Mouse (Mus musculus): ENCODE measurements around the gene Lrrc58. TPM values are rescaled to one million over a fixed set of nuclear protein-coding genes. Genes with fewer than 3 reads are reported as not detected.
A peak's percentile ranks its signal among the peaks of the same experiment; 100 is the strongest.

Lrrc58 gene
- polyA plus RNA-seq, 1 experiment from 2014 or later: 66.7 TPM

DNA sequence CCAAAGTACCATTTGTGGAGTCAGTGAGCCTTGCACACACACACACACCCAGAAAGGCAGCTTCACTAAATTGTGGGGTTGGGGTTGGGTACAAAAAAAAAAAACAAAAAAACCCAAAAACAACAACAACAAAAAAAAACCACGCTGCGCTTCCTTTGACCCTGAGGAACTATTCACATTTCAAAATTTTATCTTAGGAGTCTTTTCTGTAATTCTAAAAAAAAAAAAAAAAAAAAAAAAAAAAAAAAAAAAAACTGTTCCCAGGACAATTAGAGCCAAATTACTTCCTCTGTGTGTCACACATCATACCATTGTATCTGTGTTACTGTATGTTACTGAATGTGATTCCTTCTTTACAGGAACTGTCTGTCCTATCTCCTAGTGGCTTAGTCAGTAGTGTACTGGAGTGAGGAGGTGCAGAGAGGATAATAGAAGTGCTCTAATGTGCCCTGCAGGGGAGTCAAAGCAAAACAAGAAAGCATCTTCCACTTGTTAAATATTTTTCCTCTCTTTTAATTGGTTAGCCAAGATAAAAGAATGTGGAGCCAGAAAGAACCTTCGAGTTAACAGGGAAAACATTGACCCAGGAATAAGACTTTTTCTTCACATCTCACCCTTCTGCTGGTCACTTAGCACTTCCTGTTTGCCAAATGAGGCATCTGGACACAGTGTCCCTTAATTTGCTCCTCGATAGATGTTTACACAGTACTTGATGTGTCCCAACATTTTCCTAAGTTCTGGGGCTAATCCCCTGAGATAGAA, 1.5 kb downstream of the Lrrc58 start:
- Histone ChIP-seq H3K4me1 (replicated peaks) (peaks cover 19% of the 10 kb centered on the region), H3K27me3 (no peaks in the 10 kb centered on the region), H3K9me3 (no peaks in the 10 kb centered on the region), H3K4me2 (peak overlapping the region; percentile 61), H3K9ac (replicated peaks) (peak overlapping the region; percentile 99), H3K27ac (peak overlapping the region; percentile 99; the same call in 1 of the 2 replicates), H3K36me3 (peaks cover 13% of the 10 kb centered on the region), H3K4me3 (replicated peaks) (peak overlapping the region; percentile 98)
- no peak for ATAC-seq (ENCODE audit: insufficient number of reproducible peaks, insufficient read depth, low FRiP score, low TSS enrichment, low read depth)
- 33% methylated on average over 4 of the region's 4 CpGs for WGBS

DNA sequence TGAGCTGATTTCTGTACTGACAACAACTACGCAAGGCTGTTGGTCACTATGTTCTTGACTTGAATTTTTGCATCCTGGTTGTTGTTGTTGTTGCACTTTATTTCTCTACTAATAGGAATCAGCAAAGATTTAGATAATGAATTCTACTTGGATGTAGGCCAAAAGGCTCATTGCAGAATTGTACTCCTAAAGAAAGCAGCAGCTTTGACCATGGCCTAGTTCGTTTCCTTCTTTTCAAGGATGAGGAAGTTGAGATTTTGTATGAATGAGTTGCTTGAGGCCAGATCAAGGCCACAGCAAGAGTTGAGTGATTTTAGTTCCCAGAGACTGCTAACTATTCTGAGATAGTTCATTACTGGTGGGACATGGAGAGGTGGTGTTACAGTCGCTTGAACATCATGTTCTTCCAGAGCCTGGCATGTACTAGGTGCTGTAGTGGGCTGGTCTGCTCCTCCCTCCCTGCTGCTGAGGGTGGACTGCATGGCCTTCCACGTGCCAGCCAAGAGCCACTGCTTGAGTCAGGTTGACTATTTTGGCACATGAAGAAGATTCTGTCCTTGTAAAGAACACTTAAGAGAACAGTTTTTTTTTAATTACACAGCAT, 3.0 kb downstream of the Lrrc58 start:
- Histone ChIP-seq H3K4me1 (replicated peaks) (peaks cover 19% of the 10 kb centered on the region), H3K4me3 (replicated peaks) (no peak overlapping the region), H3K27ac (no peak overlapping the region), H3K9ac (replicated peaks) (no peak overlapping the region), H3K27me3 (no peaks in the 10 kb centered on the region), H3K9me3 (no peaks in the 10 kb centered on the region), H3K36me3 (peaks cover 13% of the 10 kb centered on the region), H3K4me2 (peak overlapping the region; percentile 61)
- WGBS: 88% methylated on average over 4 of the region's 4 CpGs
- no peak for ATAC-seq (ENCODE audit: insufficient number of reproducible peaks, insufficient read depth, low FRiP score, low TSS enrichment, low read depth)

DNA sequence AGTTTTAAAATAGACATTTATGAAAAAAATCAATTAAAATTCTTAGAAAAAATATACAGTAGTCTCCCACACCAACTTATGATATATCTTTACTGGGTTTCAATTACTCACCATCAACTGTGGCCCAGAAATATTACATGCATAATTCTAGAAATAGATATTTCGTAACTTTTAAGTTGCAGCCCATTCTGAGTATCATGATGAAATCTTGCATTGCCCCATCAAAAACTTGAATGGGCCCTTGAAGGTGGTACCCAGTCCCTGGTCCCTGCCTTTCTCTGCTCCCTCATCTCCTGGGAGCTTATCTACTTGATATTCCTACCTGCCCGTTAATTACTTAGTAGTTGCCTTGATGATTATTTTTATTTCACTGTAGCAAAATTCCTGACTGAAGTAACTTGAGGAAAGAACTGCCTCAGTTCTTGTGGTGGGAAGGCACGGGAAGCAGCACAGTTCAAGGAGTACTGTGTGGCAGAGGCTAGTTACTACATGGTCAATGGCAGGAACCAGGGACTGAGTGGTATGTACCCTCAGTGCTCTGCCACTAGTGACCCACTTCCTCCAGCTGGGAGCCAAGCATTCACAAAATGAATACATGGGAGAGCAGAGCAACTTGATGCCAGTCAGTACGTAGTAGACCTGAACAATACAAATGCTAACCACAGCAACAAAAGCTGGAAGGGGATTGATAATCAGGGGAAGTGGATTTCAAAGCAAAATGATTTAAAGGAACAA, 6.5 kb downstream of the Lrrc58 start:
- Histone ChIP-seq H3K27me3 (no peaks in the 10 kb centered on the region), H3K4me2 (no peak overlapping the region), H3K36me3 (peaks cover 41% of the 10 kb centered on the region), H3K9ac (replicated peaks) (no peak overlapping the region), H3K9me3 (no peaks in the 10 kb centered on the region), H3K27ac (no peak overlapping the region), H3K4me3 (replicated peaks) (no peak overlapping the region), H3K4me1 (replicated peaks) (peaks cover 18% of the 10 kb centered on the region)
- WGBS: 95% methylated on average over 4 of the region's 4 CpGs
- ATAC-seq (ENCODE audit: insufficient number of reproducible peaks, insufficient read depth, low FRiP score, low TSS enrichment, low read depth): no peak

DNA sequence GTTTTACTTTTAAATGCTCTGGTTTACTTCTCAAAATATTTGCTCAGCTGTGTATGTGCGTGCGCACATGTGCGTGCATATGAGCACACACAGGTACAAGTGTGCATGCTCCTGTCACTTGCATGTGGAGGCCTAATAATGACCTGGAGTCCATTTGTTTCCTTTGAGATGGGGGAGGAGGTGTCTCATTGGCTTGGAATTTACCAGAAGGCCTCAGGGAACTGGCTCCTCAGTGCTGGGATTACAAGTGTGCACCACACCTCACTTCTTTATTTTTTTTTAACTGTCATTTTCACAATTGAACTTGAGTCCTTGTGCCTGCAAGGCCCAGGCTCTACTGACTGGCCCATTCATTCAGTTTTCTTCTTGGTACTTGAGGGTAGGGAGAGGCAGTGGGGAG, 9.2 kb downstream of the Lrrc58 start:
- H3K9ac ChIP-seq (replicated peaks): no peak overlapping the region
- H3K9me3 ChIP-seq: no peaks in the 10 kb centered on the region
- ATAC-seq (ENCODE audit: insufficient number of reproducible peaks, insufficient read depth, low FRiP score, low TSS enrichment, low read depth): no peak
- no peak overlapping the region for H3K4me2 ChIP-seq
- peaks cover 60% of the 10 kb centered on the region for H3K36me3 ChIP-seq
- no peaks in the 10 kb centered on the region for H3K27me3 ChIP-seq
- 98% methylated on average over 3 of the region's 3 CpGs for WGBS
- 0 out of 2 replicates have a peak overlapping the region, but pooled peaks have one; percentile 41 for H3K27ac ChIP-seq
- H3K4me3 ChIP-seq (replicated peaks): no peak overlapping the region
- no peaks in the 10 kb centered on the region; the same call in 1 of the 2 replicates for H3K4me1 ChIP-seq (replicated peaks)

DNA sequence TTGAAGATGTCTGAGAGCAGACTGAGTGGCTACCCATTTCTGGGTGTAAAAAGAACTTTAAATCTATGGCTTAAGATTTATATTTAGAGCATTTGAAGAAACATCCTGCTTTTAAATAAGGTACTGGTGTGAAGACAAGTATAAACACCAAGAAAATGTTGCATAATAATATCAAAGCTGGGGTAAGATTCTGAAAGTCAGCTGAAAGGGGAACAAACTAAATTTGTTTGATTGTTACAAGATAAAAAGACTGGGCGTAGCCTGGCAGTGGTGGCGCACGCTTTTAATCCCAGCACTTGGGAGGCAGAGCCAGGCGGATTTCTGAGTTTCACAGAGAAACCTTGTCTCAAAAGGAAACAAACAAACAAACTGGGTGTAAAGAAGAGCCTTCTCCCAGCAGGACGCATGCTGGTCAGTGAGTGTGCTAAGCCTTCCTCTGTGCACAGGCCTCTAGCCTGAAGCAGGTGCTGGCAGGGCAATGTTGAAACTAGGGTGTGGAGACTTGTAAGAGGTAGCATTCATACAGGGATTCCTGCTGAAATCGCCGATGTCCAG, 10.8 kb downstream of the Lrrc58 start:
- H3K9ac ChIP-seq (replicated peaks): no peak overlapping the region
- H3K36me3 ChIP-seq: peaks cover 72% of the 10 kb centered on the region

DNA sequence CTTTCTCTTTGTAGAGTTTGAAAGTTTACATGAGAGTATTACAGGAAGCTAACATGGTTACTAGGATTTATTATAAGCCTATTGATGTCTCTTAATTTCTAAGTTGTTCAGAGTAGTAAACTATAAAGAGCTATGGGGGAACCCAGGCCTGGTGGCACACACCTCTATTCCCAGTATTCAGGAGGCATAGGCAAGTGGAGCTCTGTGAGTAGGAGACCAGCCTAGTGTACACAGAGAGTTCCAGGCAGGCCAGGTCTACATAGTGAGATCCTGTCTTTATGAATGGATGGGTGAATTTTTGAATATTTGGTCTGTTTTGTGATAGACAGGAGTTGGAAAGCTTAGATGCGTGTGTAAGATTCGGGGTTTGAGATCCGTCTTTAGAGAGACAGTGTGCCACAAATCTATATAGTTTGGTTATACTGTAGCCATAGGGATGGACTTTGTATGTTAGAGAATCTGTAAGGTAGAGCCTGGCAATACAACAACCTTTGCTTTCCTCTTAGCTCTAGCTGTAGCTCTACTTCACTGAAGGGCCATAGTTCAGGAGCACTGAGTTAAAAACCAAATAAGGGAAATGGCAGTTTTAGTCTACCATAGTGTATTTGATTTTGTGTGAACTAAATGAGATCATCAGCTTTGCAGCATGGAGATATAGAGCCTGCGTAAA, 11.7 kb downstream of the Lrrc58 start:
- ATAC-seq (ENCODE audit: insufficient number of reproducible peaks, insufficient read depth, low FRiP score, low TSS enrichment, low read depth): no peak
- H3K36me3 ChIP-seq: peaks cover 75% of the 10 kb centered on the region
- H3K27ac ChIP-seq: no peak overlapping the region
- WGBS: 97% methylated on average over 4 of the region's 4 CpGs
- H3K9ac ChIP-seq (replicated peaks): no peak overlapping the region
- H3K4me3 ChIP-seq (replicated peaks): no peak overlapping the region
- H3K9me3 ChIP-seq: no peaks in the 10 kb centered on the region
- no peaks in the 10 kb centered on the region for H3K27me3 ChIP-seq
- H3K4me1 ChIP-seq (replicated peaks): no peaks in the 10 kb centered on the region; the same call in 1 of the 2 replicates
- H3K4me2 ChIP-seq: no peak overlapping the region

More for the DNA sequence above, 10.8 kb downstream of the Lrrc58 start:
- H3K9me3 ChIP-seq: no peaks in the 10 kb centered on the region
- H3K4me1 ChIP-seq (replicated peaks): no peaks in the 10 kb centered on the region; the same call in 1 of the 2 replicates
- 93% methylated on average over 7 of the region's 7 CpGs for WGBS
- H3K27me3 ChIP-seq: no peaks in the 10 kb centered on the region
- no peak overlapping the region for H3K4me3 ChIP-seq (replicated peaks)
- no peak overlapping the region for H3K27ac ChIP-seq
- no peak overlapping the region for H3K4me2 ChIP-seq
- no peak for ATAC-seq (ENCODE audit: insufficient number of reproducible peaks, insufficient read depth, low FRiP score, low TSS enrichment, low read depth)

DNA sequence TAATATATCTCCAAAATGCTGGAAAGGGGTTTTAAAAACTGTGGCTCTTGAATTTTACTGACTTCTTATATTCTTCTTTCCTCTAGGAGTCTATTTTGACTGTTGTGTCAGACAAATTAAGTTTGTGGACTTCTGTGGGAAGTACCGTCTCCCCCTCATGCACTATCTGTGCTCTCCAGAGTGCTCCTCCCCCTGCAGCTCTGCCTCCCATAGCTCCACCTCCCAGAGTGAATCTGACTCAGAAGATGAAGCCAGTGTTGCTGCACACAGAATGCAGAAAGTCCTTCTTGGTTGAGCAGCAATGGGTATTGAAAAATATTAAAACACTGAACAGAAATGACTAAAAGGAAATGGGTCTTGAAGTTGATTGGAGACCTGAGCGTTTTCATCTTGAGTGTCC, 13.0 kb downstream of the Lrrc58 start:
- no peak overlapping the region for H3K27ac ChIP-seq
- H3K36me3 ChIP-seq: peaks cover 75% of the 10 kb centered on the region
- no peak overlapping the region for H3K9ac ChIP-seq (replicated peaks)
- ATAC-seq (ENCODE audit: insufficient number of reproducible peaks, insufficient read depth, low FRiP score, low TSS enrichment, low read depth): no peak
- no peaks in the 10 kb centered on the region for H3K9me3 ChIP-seq
- H3K4me3 ChIP-seq (replicated peaks): no peak overlapping the region
- H3K4me2 ChIP-seq: no peak overlapping the region
- no peaks in the 10 kb centered on the region; the same call in 1 of the 2 replicates for H3K4me1 ChIP-seq (replicated peaks)
- H3K27me3 ChIP-seq: no peaks in the 10 kb centered on the region
- WGBS: 89% methylated on average over 2 of the region's 2 CpGs

DNA sequence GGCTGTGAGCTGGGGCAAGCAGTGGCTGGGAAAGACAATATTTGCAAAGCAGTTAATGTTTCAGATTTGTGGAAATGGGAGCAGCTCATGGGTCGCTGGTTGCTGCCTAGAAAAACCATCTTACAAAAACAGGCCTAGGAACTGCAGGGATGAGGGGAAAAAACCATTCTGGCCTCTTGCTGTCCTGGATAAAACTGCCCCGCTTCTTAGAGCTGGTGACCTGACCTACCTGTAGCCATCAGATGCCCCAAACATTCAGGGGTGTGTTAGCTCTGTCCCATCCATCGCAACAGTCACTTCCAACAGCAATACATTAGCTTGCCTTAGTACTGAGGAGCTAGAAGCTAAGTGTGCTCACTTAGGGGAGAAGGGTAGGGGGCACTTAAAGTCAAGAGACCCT, 20.8 kb downstream of the Lrrc58 start:
- Histone ChIP-seq H3K36me3 (peaks cover 13% of the 10 kb centered on the region; the same call in 1 of the 2 replicates), H3K4me3 (replicated peaks) (no peak overlapping the region), H3K9ac (replicated peaks) (no peak overlapping the region), H3K9me3 (no peaks in the 10 kb centered on the region; the same call in 1 of the 2 replicates), H3K4me1 (replicated peaks) (peaks cover 14% of the 10 kb centered on the region), H3K27me3 (no peaks in the 10 kb centered on the region), H3K4me2 (no peak overlapping the region), H3K27ac (no peak overlapping the region)
- WGBS: 90% methylated on average over 3 of the region's 3 CpGs
- no peak for ATAC-seq (ENCODE audit: insufficient number of reproducible peaks, insufficient read depth, low FRiP score, low TSS enrichment, low read depth)

DNA sequence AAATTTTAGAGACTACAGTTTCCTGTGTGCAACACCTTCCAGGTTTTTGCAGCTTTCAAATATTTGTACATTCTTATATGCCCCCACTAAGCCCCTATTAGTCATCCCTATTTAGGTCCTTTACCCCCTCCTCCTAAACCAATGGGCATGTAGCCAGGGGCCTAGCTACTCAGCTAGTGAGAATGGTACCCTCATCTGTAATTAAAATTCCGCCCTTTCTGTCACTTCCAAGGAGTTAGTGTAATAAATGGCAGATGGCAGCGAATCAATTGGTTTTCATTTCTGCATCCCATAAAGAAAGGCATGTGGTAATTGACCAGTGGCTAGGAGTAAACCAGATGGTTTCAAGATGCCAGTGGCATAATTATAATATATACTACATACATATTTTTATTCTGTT, 24.5 kb downstream of the Lrrc58 start:
- 16% methylated on average over 2 of the region's 2 CpGs for WGBS
- Histone ChIP-seq H3K36me3 (peaks cover 9% of the 10 kb centered on the region; the same call in 1 of the 2 replicates), H3K9me3 (no peaks in the 10 kb centered on the region; the same call in 1 of the 2 replicates), H3K4me2 (no peak overlapping the region), H3K9ac (replicated peaks) (no peak overlapping the region), H3K27me3 (no peaks in the 10 kb centered on the region), H3K27ac (peak overlapping the region; percentile 77; the same call in 1 of the 2 replicates), H3K4me1 (replicated peaks) (peaks cover 19% of the 10 kb centered on the region), H3K4me3 (replicated peaks) (no peak overlapping the region)
- no peak for ATAC-seq (ENCODE audit: insufficient number of reproducible peaks, insufficient read depth, low FRiP score, low TSS enrichment, low read depth)

DNA sequence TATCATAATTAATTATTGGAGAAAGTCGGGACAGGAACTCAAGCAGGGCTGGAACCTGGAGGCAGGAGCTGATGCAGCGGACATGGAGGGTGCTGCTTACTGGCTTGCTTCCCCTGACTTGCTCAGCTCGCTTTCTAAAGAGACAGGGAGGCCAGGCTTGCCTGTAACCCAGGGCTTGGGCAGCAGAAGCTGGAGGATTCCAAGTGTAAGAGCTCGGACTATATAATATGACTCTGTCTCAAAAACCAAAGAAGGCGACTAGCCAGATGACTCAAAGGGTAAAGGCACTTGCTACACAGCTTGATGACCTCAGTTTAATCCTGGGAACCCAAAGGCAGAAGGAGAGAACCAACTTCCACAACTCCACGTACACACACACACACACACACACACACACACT, 25.2 kb downstream of the Lrrc58 start:
- no peak for ATAC-seq (ENCODE audit: insufficient number of reproducible peaks, insufficient read depth, low FRiP score, low TSS enrichment, low read depth)
- WGBS: 43% methylated on average over 6 of the region's 6 CpGs

More for the DNA sequence above, 25.2 kb downstream of the Lrrc58 start:
- peaks cover 24% of the 10 kb centered on the region for H3K4me1 ChIP-seq (replicated peaks)
- no peak overlapping the region for H3K9ac ChIP-seq (replicated peaks)
- H3K27me3 ChIP-seq: no peaks in the 10 kb centered on the region
- no peaks in the 10 kb centered on the region; the same call in 1 of the 2 replicates for H3K9me3 ChIP-seq
- no peak overlapping the region for H3K4me2 ChIP-seq
- H3K4me3 ChIP-seq (replicated peaks): no peak overlapping the region
- H3K36me3 ChIP-seq: peaks cover 9% of the 10 kb centered on the region; the same call in 1 of the 2 replicates
- H3K27ac ChIP-seq: peak overlapping the region; percentile 77

Measured in limb, embryonic 12.5 days (tissue).